Mouse (Mus musculus) bone marrow macrophage, adult 2 months (primary cell): ENCODE measurements around the gene Ccl6. TPM values are rescaled to one million over a fixed set of nuclear protein-coding genes. Genes with fewer than 3 reads are reported as not detected.

ENCODE experiments used
- H3K27ac ChIP-seq: 2 replicates; pipeline ENCODE4 v1.5.1; 2012; ENCODE audit warnings: low read depth, low read length; ENCODE audit not compliant: insufficient read depth
- H3K4me1 ChIP-seq: 2 replicates; pipeline ENCODE4 v1.6.1; 2012; ENCODE audit warnings: low read length; ENCODE audit not compliant: control insufficient read depth, insufficient read depth
- H3K4me3 ChIP-seq: 2 replicates; pipeline ENCODE4 v1.5.1; 2012; ENCODE audit warnings: mild to moderate bottlenecking, low read length, moderate library complexity; ENCODE audit not compliant: insufficient read depth
- CTCF ChIP-seq: IDR thresholded peaks from 2 replicates; pipeline ENCODE4 v1.5.1; 2012; ENCODE audit warnings: low read depth, mild to moderate bottlenecking, low read length, moderate library complexity
- POLR2A ChIP-seq: IDR thresholded peaks from 2 replicates; pipeline ENCODE4 v1.6.1; 2012; ENCODE audit warnings: mild to moderate bottlenecking, low read depth, low read length, borderline replicate concordance
- polyA plus RNA-seq: library from polyadenylated mRNA; stranded (reverse); fragments of >200 nt; gene quantifications from 2 replicates; pipeline ENCODE4 v1.2.4, GENCODE M21; 2012; ENCODE audit not compliant: missing spikeins, insufficient read depth, insufficient read length

Ccl6 gene
- polyA plus RNA-seq, 1 experiment, result 174 TPM

- Histone ChIP-seq H3K4me1 (peaks cover 40% of the 10 kb centered on the region), H3K4me3 (no peak overlapping the region), H3K27ac (peak overlapping the region; percentile 60)
- TF ChIP-seq CTCF (no peak), POLR2A (no peak)
These were observed 48.7 kb downstream of the Ccl6 start for GRCm38 (mm10) chr11:83544214-83544613.

GRCm38 (mm10) chr11:83541415-83541814 lies 51.5 kb downstream of the Ccl6 start:
- H3K4me1 ChIP-seq, result peaks cover 41% of the 10 kb centered on the region
- H3K4me3 ChIP-seq, result no peak overlapping the region
- TF ChIP-seq POLR2A (no peak), CTCF (no peak)
- peak overlapping the region; percentile 61 for H3K27ac ChIP-seq

- peaks cover 46% of the 10 kb centered on the region for H3K4me1 ChIP-seq
- TF ChIP-seq CTCF, result no peak
- TF ChIP-seq POLR2A, result no peak
- H3K4me3 ChIP-seq, result no peak overlapping the region
- peak overlapping the region; percentile 61 for H3K27ac ChIP-seq
These were observed 52.0 kb downstream of the Ccl6 start for GRCm38 (mm10) chr11:83540931-83541330.

GRCm38 (mm10) chr11:83538705-83539314 lies 54.1 kb downstream of the Ccl6 start:
- H3K4me1 ChIP-seq, result peaks cover 56% of the 10 kb centered on the region

More at GRCm38 (mm10) chr11:83538705-83539314, 54.1 kb downstream of the Ccl6 start:
- Histone ChIP-seq H3K4me3 (no peak overlapping the region), H3K27ac (no peak overlapping the region)
- TF ChIP-seq CTCF (no peak), POLR2A (no peak)

Other genes starting within 250 kb of the Ccl6 start
- gene Rasl10b, start 183.9 kb downstream of the Ccl6 start, polyA plus RNA-seq, result not detected in 2 replicates
- gene Gas2l2, start 163.6 kb downstream of the Ccl6 start, polyA plus RNA-seq, result not detected in 2 replicates
- not detected in 2 replicates for gene 1700020L24Rik, start 155.4 kb downstream of the Ccl6 start, polyA plus RNA-seq
- 0.57 and 0.58 TPM in 2 replicates for gene Mmp28, start 130.0 kb downstream of the Ccl6 start, polyA plus RNA-seq
- gene Taf15, start 120.0 kb downstream of the Ccl6 start, polyA plus RNA-seq, result 81.6 and 104 TPM in 2 replicates
- not detected in 2 replicates for gene Heatr9, start 70.9 kb downstream of the Ccl6 start, polyA plus RNA-seq
- gene Ccl5, start 62.6 kb downstream of the Ccl6 start, polyA plus RNA-seq, result 18.6 and 24.6 TPM in 2 replicates
- gene Ccl9, start 14.5 kb downstream of the Ccl6 start, polyA plus RNA-seq, result 650 and 692 TPM in 2 replicates
- gene Rpl9-ps1, start 52.5 kb upstream of the Ccl6 start, polyA plus RNA-seq, result not detected in 2 replicates
- gene Ccl3, start 56.3 kb upstream of the Ccl6 start, polyA plus RNA-seq, result 129 and 135 TPM in 2 replicates
- 78.8 and 104 TPM in 2 replicates for gene Ccl4, start 69.5 kb upstream of the Ccl6 start, polyA plus RNA-seq
- 530 and 532 TPM in 2 replicates for gene Wfdc17, start 110.9 kb upstream of the Ccl6 start, polyA plus RNA-seq
- gene Wfdc18, start 115.9 kb upstream of the Ccl6 start, polyA plus RNA-seq, result 1.9 and 2.4 TPM in 2 replicates
- not detected in 2 replicates for gene Wfdc21, start 153.9 kb upstream of the Ccl6 start, polyA plus RNA-seq
- 13.1 and 17.5 TPM in 2 replicates for gene Heatr6, start 160.6 kb upstream of the Ccl6 start, polyA plus RNA-seq